Mouse (Mus musculus) cerebellum, adult 8-10 months (tissue): ENCODE data around the gene Gm6096.

ENCODE experiments used
- DNase-seq: peaks from one replicate; pipeline ENCODE4 v3.0.0; 2022

Gene Gm6096

DNA sequence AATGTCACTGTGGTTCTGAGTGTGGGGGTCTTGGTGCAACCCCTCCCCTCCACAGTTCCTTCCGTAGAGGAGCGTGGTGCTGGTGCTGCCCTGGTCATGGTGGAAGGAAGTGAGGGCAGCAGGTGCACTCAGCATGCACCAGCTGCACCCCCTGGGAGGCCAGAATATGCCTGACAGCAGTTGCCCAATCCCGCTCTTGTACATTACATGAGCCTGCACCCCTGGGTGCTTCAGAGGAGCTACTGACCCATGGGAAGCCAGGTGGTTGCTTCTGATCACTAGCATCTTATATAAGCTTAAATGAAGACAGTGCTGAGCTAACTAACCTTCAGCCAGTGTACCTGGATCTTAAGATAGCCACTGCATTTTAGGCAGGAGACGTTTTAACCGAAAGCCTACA is 12.8 kb upstream of the Gm6096 start:
- DNase-seq = peak; percentile 28

DNA sequence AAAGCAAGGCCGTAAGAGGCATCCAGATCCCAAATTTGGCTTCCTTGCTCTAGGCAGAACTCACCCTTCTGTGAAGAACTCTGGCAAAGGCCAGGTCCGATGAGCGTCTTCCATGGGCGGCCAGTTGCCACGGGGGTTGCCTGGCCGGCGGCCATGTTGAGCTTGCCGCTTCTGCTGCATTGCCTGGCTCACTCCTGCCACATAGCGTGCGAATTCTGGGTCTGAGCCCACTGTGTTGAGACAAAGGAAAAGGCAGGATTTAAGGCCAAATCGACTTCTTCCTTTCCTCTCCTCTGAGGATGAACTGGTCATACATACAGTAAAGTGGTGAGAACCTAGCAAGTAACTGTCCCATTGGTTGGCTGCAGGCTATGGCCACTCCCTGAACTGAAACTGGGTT is 8.7 kb upstream of the Gm6096 start:
- peak; percentile 69 for DNase-seq

DNA sequence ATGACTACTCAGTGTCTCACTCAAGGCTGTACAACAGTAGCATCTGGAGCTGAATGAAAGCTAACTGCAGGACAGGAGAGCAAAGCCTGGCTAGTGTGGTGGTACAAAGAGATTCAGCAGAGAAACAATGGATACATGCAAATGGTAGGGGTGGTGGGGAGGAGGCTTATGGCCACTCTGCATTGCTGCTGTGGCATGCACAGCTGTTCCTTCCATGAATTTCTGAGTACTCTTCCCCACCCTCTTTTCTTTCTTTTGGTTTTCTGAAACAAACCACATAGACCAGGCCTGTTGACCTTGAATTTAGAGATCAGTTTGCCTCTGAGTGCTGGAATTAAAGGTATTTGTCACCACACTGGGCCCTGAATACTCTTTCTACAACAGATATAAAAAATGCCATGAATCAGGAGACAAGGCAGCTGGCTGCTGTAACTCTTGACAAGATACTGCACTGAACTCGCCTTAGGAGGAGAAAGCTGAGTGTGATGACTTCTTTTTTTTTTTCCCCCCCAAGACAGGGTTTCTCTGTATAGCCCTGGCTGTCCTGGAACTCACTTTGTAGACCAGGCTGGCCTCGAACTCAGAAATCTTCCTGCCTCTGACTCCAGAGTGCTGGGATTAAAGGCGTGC is 3.9 kb upstream of the Gm6096 start:
- DNase-seq = no peak

DNA sequence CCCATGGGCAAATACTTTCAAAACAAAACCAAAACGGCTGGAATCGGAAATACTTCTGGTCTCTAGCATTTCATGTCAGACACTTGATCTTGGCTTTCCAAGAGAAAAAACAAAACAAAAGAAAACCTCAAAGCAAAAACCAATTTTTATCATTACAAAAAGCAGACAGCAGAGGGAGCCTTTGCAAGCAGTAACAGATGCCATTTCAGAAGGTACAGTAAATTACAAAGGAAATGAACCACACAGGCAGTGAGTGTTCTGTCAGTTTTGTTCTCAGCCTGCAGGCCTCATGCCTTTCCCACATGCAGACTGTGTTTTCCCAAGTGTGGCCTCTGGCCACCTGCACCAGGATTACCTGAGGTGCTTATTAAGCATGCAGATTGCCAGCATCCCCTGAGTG is 1.2 kb downstream of the Gm6096 start:
- peak; percentile 31 for DNase-seq

DNA sequence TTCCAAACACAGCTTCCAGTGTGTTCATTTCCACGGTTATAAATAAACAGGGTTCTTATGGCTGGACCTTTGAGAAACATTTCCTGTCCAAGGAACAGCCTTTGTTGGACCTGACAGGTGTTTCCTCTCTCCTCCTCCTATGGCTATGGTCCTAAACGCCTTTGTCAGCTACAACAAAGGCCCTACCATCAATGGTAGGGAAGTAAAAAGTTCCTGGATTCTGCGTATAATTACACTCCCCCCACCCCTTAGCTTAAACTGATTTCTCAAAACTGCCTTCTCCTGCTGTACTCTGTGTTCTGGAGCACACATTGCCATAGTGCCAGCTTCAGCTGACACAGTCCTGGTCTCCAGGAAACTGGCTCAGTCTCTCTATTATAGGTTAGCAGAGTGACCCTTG is 4.3 kb downstream of the Gm6096 start:
- no peak for DNase-seq

DNA sequence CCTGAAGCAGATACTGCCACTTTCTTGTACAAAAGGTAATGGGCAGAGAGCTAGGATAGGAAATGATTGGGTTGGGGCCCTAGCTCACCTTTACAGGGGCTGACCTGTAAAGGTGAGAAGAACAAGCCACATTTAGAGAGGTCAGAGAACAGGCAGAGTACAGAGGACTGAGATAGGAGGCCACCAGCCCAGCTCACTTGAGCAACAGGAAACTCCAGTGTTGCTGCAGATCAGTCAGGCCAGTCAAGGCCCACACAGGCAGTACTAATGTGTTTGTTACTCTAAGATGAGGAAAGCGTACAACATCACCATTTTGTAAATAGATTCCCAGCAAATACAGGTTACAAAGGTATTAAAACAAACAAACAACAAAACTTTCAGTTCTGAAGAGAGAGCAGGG is 5.1 kb downstream of the Gm6096 start:
- DNase-seq = no peak

GRCm38 (mm10) chr7:34257279-34257678 is 6.4 kb downstream of the Gm6096 start:
- DNase-seq = no peak

DNA sequence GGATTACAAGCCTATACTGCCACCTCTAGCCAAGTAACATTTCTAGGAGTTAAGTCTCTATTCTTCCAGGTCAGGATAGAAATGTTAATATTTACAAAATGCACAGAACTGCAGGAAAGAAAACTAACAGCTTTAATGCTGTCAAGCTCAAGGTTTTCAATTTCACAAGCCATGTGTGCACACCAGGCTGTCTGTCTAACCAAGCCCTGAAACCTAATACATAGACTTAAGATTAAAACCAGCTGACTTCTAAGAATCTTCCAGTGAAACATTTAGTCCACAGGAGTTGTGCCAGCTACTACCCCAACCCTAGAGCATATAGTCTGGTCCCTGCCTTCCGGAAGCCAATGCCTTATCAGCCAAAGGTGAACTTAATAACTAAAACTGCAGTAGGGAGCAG is 7.6 kb downstream of the Gm6096 start:
- DNase-seq = no peak

- DNase-seq = no peak
Observed at GRCm38 (mm10) chr7:34263437-34263836, 12.6 kb downstream of the Gm6096 start.

- peak; percentile 76 for DNase-seq
Observed at GRCm38 (mm10) chr7:34265876-34266346, 15.1 kb downstream of the Gm6096 start.

GRCm38 (mm10) chr7:34266421-34266820 is 15.6 kb downstream of the Gm6096 start:
- no peak for DNase-seq

DNA sequence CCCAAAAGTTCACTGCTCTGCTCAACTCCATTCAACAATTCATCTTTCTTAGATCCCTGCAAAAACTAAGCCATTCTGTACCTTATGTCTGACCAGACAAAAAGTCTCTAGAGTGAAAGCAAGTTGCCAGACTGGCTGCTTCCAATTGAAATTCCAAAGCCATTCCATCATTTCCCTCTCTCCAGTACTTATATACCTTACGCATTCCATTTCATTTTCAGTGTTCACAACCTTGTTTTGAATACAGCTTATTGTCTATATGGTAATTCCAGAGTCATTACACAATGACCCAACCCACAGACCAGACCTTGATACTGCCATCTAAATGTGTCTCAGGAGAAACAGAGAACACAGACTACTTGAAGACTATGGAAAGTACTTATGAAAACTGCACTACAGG is 17.6 kb downstream of the Gm6096 start:
- no peak for DNase-seq

GRCm38 (mm10) chr7:34272465-34272864 is 21.6 kb downstream of the Gm6096 start:
- DNase-seq = no peak

GRCm38 (mm10) chr7:34276066-34276465 is 25.2 kb downstream of the Gm6096 start:
- no peak for DNase-seq

DNA sequence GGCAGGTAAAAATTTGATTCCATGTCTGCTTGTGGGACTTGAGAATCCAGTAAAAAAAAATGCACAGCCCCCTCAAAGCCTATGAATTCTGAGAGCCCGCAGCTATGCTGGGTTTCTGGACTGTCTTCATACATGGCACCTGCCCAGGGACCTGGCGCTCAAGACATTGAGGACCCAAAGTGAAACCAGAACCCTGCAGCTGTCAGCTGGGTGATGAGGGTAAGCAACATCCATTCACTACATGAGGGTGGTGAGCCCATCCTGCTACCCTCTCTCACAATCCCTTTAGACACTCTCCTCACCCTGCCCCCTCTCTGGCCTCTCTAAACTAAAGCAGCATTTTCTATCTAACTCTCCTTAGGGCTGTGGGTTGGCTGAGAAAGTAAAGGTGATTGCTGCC is 26.8 kb downstream of the Gm6096 start:
- no peak for DNase-seq

DNA sequence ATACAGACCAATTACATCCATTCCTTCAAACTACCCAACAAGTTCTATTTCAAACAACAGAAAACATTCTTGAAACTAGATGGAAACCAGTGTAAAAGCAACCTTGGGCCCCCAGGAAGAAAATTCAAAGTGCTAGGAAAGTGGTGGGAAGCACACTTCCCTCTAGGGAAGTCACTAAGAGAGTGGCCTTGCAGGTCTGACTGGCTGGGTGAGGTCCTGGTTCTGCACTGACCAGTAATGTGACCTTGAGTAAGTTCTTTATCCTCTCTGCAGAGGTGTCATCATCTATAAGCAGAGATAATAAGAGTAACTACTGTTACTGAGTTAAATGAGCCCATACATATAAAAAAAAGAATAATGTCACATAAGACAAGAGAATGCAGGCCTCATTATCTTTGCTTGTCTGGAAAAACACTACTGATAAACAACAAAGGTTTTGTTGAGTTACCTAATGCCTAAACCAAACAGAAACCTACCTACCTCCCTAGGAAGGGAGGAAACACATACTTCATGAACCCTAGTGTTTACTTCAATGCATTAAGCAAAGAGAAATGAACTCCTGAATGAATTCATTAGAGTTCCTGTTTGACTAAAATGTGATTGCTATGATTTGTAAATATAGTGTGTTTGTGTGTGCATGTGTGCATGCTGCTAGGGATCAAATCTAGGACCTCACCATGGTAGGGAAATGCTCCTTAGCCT is 39.8 kb downstream of the Gm6096 start:
- no peak for DNase-seq

DNA sequence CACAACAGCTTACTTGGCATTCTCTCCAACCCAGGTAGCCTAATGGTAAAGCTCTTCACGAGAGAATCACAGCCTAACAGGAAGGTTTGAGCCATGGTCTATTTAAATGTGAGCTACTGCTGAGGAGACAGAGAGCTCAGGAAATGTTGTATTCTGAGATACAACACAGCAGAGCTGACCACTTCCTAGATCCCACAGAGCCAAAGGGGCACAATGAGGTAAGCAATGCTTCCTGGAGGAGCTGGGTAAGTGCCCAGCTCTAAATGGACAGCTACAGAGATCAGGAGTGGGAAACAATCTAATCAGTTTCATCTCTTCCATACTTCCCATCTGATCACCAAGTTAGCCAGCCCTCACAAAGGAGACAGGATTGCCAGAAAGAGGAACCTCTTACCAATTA is 40.4 kb downstream of the Gm6096 start:
- DNase-seq = no peak

- no peak for DNase-seq
Observed at GRCm38 (mm10) chr7:34292633-34293032, 41.8 kb downstream of the Gm6096 start.

DNA sequence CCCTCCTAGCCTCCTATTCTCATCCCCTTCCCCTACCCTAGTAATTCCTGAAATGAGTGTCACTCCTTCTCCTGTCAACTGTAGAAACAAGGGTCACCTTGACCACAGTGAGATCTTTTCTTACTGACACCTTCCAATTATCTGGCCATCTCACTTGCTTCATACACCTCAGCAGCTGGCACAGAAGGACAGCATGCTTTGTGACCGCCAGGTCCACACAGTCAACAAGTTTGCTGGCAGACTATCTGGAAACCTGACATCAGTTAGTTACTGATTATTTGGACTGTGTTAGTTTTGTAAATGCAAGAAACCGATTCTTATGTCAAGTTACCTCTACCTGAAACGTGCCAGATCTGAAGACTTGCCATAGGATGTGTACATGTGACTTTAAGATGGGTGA is 45.3 kb downstream of the Gm6096 start:
- no peak for DNase-seq

GRCm38 (mm10) chr7:34298818-34299217 is 48.0 kb downstream of the Gm6096 start:
- DNase-seq = no peak
